ENCODE assay signal across 8 mouse cellular contexts in the genomic region with DNA sequence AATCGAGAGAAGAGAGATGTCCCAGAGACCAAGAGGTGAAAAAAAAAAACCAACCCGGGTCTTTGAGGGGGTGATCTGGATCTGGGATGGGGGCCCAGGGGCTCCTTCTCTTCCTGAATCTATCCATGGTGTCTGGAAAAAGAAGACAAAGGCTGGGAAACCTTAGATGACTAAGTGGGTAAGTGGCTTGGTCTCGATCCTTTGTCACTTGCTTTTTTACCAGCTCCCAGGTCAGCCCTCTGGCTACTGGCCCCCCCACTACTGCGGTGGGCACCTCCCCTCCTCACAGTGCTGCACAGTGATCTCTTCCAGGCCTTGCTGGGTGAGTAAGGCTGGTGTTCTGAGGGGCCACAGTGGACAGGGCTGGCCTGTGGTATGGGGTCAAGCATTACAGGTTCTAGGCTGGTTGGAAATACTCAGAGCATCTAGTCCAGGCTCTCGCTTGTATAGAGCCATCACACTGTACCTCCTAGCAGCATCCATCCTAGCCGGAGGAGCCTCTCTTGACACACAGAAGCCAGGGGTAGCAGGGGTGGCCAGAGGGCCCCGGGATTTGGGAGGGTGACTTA. TPM values are rescaled to one million over a fixed set of nuclear protein-coding genes. Genes with fewer than 3 reads are reported as not detected.
DNase-seq lines count a peak whose midpoint lies in the region; ATAC-seq and TF ChIP-seq lines count a peak whose summit lies in the region.

No protein-coding gene starts in this region.

- no peak for TF ChIP-seq CTCF in kidney, adult 2 months (conservative IDR thresholded peaks at IDR 0.05; ENCODE audit: insufficient read depth, insufficient read length, low read depth, low read length)

- no peaks in the 10 kb centered on the region; the same call in 1 of the 2 replicates for H3K36me3 ChIP-seq in kidney, adult 2 months (ENCODE audit: control insufficient read depth, insufficient read depth, low read length)
- peaks cover 21% of the 10 kb centered on the region for H3K36me3 ChIP-seq in embryonic facial prominence, embryonic 13.5 days
- H3K36me3 ChIP-seq in hindbrain, embryonic 11.5 days (ENCODE audit: control insufficient read depth, insufficient read depth, low read length): 0 out of 2 replicates have a peak, but pooled peaks cover 3% of the 10 kb centered on the region
- H3K36me3 ChIP-seq in midbrain, embryonic 13.5 days: peaks cover 13% of the 10 kb centered on the region

- intact Hi-C loops in left cerebral cortex, postnatal 10 days (cut with DNase I): no loop called here

- H3K4me3 ChIP-seq in kidney, adult 2 months (ENCODE audit: insufficient read depth, low read depth, low read length): no peak overlapping the region
- peak overlapping the region; percentile 69 for H3K4me3 ChIP-seq in embryonic facial prominence, embryonic 13.5 days
- H3K4me3 ChIP-seq in hindbrain, embryonic 11.5 days (ENCODE audit: low read depth, low read length): no peak overlapping the region; the same call in 1 of the 2 replicates
- H3K4me3 ChIP-seq in midbrain, embryonic 13.5 days (replicated peaks): peak overlapping the region; percentile 78

- peak; percentile 21 for DNase-seq in kidney, adult 9 months
- no peak for DNase-seq in kidney, adult 2 months
- DNase-seq in hindbrain, embryonic 11.5 days (ENCODE audit: low spot score): no peak
- no peak for DNase-seq in left cerebral cortex, postnatal 10 days (ENCODE audit: extremely low spot score in 1 of 2, low spot score in 2 of 2)
- no peak for DNase-seq in adrenal gland, postnatal 4 days (ENCODE audit: low spot score in 2 of 2)

- no peaks in the 10 kb centered on the region for H3K27me3 ChIP-seq in kidney, adult 2 months (replicated peaks; ENCODE audit: control insufficient read depth, insufficient read depth, low read length)
- no peaks in the 10 kb centered on the region for H3K27me3 ChIP-seq in embryonic facial prominence, embryonic 13.5 days
- no peaks in the 10 kb centered on the region for H3K27me3 ChIP-seq in hindbrain, embryonic 11.5 days (ENCODE audit: control insufficient read depth, insufficient read depth, low read length)
- H3K27me3 ChIP-seq in midbrain, embryonic 13.5 days: no peaks in the 10 kb centered on the region

- TF ChIP-seq POLR2A in kidney, adult 2 months (IDR thresholded peaks at IDR 0.05; ENCODE audit: low read depth, low read length): no peak

- no peak for ATAC-seq in embryonic facial prominence, embryonic 13.5 days (ENCODE audit: insufficient number of reproducible peaks, insufficient read depth, low FRiP score, low TSS enrichment, low read depth)
- no peak for ATAC-seq in hindbrain, embryonic 11.5 days (ENCODE audit: low FRiP score)
- no peak for ATAC-seq in midbrain, embryonic 13.5 days
- no peak for ATAC-seq in CD4-positive, CD25-positive, alpha-beta regulatory T cell, adult 4 months

- H3K27ac ChIP-seq in kidney, adult 2 months (ENCODE audit: insufficient read depth, low read depth, low read length): no peak overlapping the region
- H3K27ac ChIP-seq in embryonic facial prominence, embryonic 13.5 days: peak overlapping the region; percentile 95
- H3K27ac ChIP-seq in hindbrain, embryonic 11.5 days (ENCODE audit: low read depth, low read length): 0 out of 2 replicates have a peak overlapping the region, but pooled peaks have one; percentile 24
- peak overlapping the region; percentile 97 for H3K27ac ChIP-seq in midbrain, embryonic 13.5 days

- WGBS in kidney, adult 2 months: 51% methylated on average over 7 of the region's 7 CpGs
- 30% methylated on average over 7 of the region's 7 CpGs for WGBS in embryonic facial prominence, embryonic 13.5 days
- 49% methylated on average over 7 of the region's 7 CpGs for WGBS in hindbrain, embryonic 11.5 days
- WGBS in midbrain, embryonic 13.5 days: 29% methylated on average over 7 of the region's 7 CpGs

- no peaks in the 10 kb centered on the region for H3K9me3 ChIP-seq in embryonic facial prominence, embryonic 13.5 days
- H3K9me3 ChIP-seq in hindbrain, embryonic 11.5 days (ENCODE audit: control insufficient read depth, low read length): no peaks in the 10 kb centered on the region
- H3K9me3 ChIP-seq in midbrain, embryonic 13.5 days: no peaks in the 10 kb centered on the region

- H3K9ac ChIP-seq in embryonic facial prominence, embryonic 13.5 days: peak overlapping the region; percentile 88
- H3K9ac ChIP-seq in hindbrain, embryonic 11.5 days (ENCODE audit: low read depth, low read length): peak overlapping the region; percentile 81; the same call in 1 of the 2 replicates
- peak overlapping the region; percentile 92 for H3K9ac ChIP-seq in midbrain, embryonic 13.5 days (replicated peaks)

- H3K4me2 ChIP-seq in embryonic facial prominence, embryonic 13.5 days: peak overlapping the region; percentile 85
- H3K4me2 ChIP-seq in hindbrain, embryonic 11.5 days (replicated peaks; ENCODE audit: low read depth, low read length): peak overlapping the region; percentile 82
- H3K4me2 ChIP-seq in midbrain, embryonic 13.5 days (replicated peaks): peak overlapping the region; percentile 91

- H3K4me1 ChIP-seq in kidney, adult 2 months (ENCODE audit: control insufficient read depth, insufficient read depth, low read length): peaks cover 15% of the 10 kb centered on the region; the same call in 1 of the 2 replicates
- peaks cover 56% of the 10 kb centered on the region for H3K4me1 ChIP-seq in embryonic facial prominence, embryonic 13.5 days
- peaks cover 15% of the 10 kb centered on the region for H3K4me1 ChIP-seq in hindbrain, embryonic 11.5 days (replicated peaks; ENCODE audit: control insufficient read depth, insufficient read depth, low read length)
- peaks cover 60% of the 10 kb centered on the region for H3K4me1 ChIP-seq in midbrain, embryonic 13.5 days (replicated peaks)

RNA-seq across cellular contexts. Expression of gene Dlg4, which starts 0.5 kb away (rescaled TPM):
- polyA plus RNA-seq in kidney, adult 2 months (2012; rRNA removed): 8.1 and 8.3 TPM in 2 replicates
- polyA plus RNA-seq in embryonic facial prominence, embryonic 13.5 days (2015; fragmentation: Nextera tagmentation; extraction: Ambion mirVana): 13.1 and 13.5 TPM in 2 replicates
- polyA plus RNA-seq in hindbrain, embryonic 11.5 days (2014; fragmentation: Nextera tagmentation; extraction: Ambion mirVana): 13.2 and 18.7 TPM in 2 replicates
- polyA plus RNA-seq in midbrain, embryonic 13.5 days (2015; fragmentation: Nextera tagmentation; extraction: Ambion mirVana): 34.9 and 37.2 TPM in 2 replicates
- 10 to 100 TPM in 1 of 2 experiments, 1 to 10 TPM in 1; 9.4 to 17.1 TPM for polyA plus RNA-seq in CD4-positive, CD25-positive, alpha-beta regulatory T cell, adult 4 months (2017; shearing (Covaris generic))
- total RNA-seq in left cerebral cortex, postnatal 10 days (2021): 100 to 1,000 TPM; 871 to 875 TPM
- total RNA-seq in adrenal gland, postnatal 4 days (2021): 10 to 100 TPM; 63.0 to 64.4 TPM

RNA-seq across cellular contexts. Expression of gene Acadvl, which starts 2.1 kb away (rescaled TPM):
- polyA plus RNA-seq in kidney, adult 2 months (2012; rRNA removed): 249 and 308 TPM in 2 replicates
- 78.2 and 82.3 TPM in 2 replicates for polyA plus RNA-seq in embryonic facial prominence, embryonic 13.5 days (2015; fragmentation: Nextera tagmentation; extraction: Ambion mirVana)
- polyA plus RNA-seq in hindbrain, embryonic 11.5 days (2014; fragmentation: Nextera tagmentation; extraction: Ambion mirVana): 45.1 and 52.1 TPM in 2 replicates
- polyA plus RNA-seq in midbrain, embryonic 13.5 days (2015; fragmentation: Nextera tagmentation; extraction: Ambion mirVana): 48.4 and 51.7 TPM in 2 replicates
- polyA plus RNA-seq in CD4-positive, CD25-positive, alpha-beta regulatory T cell, adult 4 months (2017; shearing (Covaris generic)): 100 to 1,000 TPM; 124 to 181 TPM
- 10 to 100 TPM; 44.8 to 48.0 TPM for total RNA-seq in left cerebral cortex, postnatal 10 days (2021)
- 100 to 1,000 TPM; 295 to 378 TPM for total RNA-seq in adrenal gland, postnatal 4 days (2021)

RNA-seq across cellular contexts. Expression of gene Dvl2, which starts 16.9 kb away (rescaled TPM):
- 8.5 and 9.6 TPM in 2 replicates for polyA plus RNA-seq in kidney, adult 2 months (2012; rRNA removed)
- 55.0 and 56.8 TPM in 2 replicates for polyA plus RNA-seq in embryonic facial prominence, embryonic 13.5 days (2015; fragmentation: Nextera tagmentation; extraction: Ambion mirVana)
- 24.6 and 27.2 TPM in 2 replicates for polyA plus RNA-seq in hindbrain, embryonic 11.5 days (2014; fragmentation: Nextera tagmentation; extraction: Ambion mirVana)
- 27.6 and 35.4 TPM in 2 replicates for polyA plus RNA-seq in midbrain, embryonic 13.5 days (2015; fragmentation: Nextera tagmentation; extraction: Ambion mirVana)
- polyA plus RNA-seq in CD4-positive, CD25-positive, alpha-beta regulatory T cell, adult 4 months (2017; shearing (Covaris generic)): 1 to 10 TPM; 4.0 to 4.6 TPM
- 10 to 100 TPM; 27.5 to 30.3 TPM for total RNA-seq in left cerebral cortex, postnatal 10 days (2021)
- total RNA-seq in adrenal gland, postnatal 4 days (2021): 10 to 100 TPM; 35.5 to 38.2 TPM

RNA-seq across cellular contexts. Expression of gene Phf23, which starts 21.7 kb away (rescaled TPM):
- 16.0 and 21.4 TPM in 2 replicates for polyA plus RNA-seq in kidney, adult 2 months (2012; rRNA removed)
- 87.8 and 93.3 TPM in 2 replicates for polyA plus RNA-seq in embryonic facial prominence, embryonic 13.5 days (2015; fragmentation: Nextera tagmentation; extraction: Ambion mirVana)
- 56.7 and 57.5 TPM in 2 replicates for polyA plus RNA-seq in hindbrain, embryonic 11.5 days (2014; fragmentation: Nextera tagmentation; extraction: Ambion mirVana)
- 74.2 and 82.2 TPM in 2 replicates for polyA plus RNA-seq in midbrain, embryonic 13.5 days (2015; fragmentation: Nextera tagmentation; extraction: Ambion mirVana)
- polyA plus RNA-seq in CD4-positive, CD25-positive, alpha-beta regulatory T cell, adult 4 months (2017; shearing (Covaris generic)): 10 to 100 TPM; 41.3 to 43.5 TPM
- 10 to 100 TPM; 35.2 to 38.6 TPM for total RNA-seq in left cerebral cortex, postnatal 10 days (2021)
- 10 to 100 TPM; 51.4 to 53.4 TPM for total RNA-seq in adrenal gland, postnatal 4 days (2021)

RNA-seq across cellular contexts. Expression of gene Gabarap, which starts 26.3 kb away (rescaled TPM):
- polyA plus RNA-seq in kidney, adult 2 months (2012; rRNA removed): 746 and 1,018 TPM in 2 replicates
- 511 and 542 TPM in 2 replicates for polyA plus RNA-seq in embryonic facial prominence, embryonic 13.5 days (2015; fragmentation: Nextera tagmentation; extraction: Ambion mirVana)
- polyA plus RNA-seq in hindbrain, embryonic 11.5 days (2014; fragmentation: Nextera tagmentation; extraction: Ambion mirVana): 621 and 643 TPM in 2 replicates
- 611 and 625 TPM in 2 replicates for polyA plus RNA-seq in midbrain, embryonic 13.5 days (2015; fragmentation: Nextera tagmentation; extraction: Ambion mirVana)
- 100 to 1,000 TPM; 282 to 355 TPM for polyA plus RNA-seq in CD4-positive, CD25-positive, alpha-beta regulatory T cell, adult 4 months (2017; shearing (Covaris generic))
- 100 to 1,000 TPM; 252 to 266 TPM for total RNA-seq in left cerebral cortex, postnatal 10 days (2021)
- total RNA-seq in adrenal gland, postnatal 4 days (2021): 100 to 1,000 TPM; 294 to 311 TPM

Comparison
In these comparisons a context has a peak if more than half of its experiments do, and no peak if none do; other contexts are left out.
1. H3K4me3 ChIP-seq: peak in embryonic facial prominence, embryonic 13.5 days (single experiment) and midbrain, embryonic 13.5 days (single experiment); none in kidney, adult 2 months (single experiment) and hindbrain, embryonic 11.5 days (single experiment).
2. Peak in every context shown above with its lines, with median percentiles within 50 percentile points of each other: H3K4me2 ChIP-seq and H3K9ac ChIP-seq.